Comparison of ENCODE assay signal across 8 mouse cellular contexts in the genomic region with DNA sequence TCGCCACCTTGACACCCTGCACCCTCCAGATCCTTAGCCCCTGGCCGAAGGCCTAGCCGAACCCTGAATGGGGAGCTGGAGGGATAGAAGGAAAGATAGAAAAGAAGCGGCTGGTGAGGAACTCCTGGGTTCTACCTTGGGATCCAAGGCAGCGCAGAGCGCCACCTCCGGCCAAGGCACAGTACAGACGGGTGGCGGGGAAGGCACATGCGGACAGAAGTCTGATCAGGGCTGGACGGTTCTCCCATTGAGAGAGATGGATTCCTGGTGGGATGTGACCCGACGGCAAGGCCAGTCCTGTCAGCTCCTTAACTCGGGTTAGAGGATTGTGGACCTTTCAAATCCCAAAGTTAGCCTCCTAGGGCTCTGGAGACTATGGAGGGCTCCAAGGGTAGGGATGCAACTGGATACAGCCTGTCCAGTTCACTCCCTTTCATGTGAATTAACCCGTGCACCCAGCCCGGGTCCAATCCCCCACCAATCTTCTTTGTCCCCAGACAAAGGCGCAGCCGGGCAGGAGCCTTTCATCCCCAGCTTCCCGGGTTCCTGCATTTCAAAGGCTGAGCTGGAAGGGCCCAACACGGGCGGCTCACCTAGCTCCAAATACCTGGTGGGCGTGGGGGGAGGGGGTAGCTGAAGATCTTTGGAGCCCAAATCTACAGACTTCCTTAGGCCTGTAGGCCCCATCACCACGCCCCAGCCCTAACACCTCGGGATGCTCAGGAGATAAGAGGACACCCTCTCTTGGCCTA. TPM values are rescaled to one million over a fixed set of nuclear protein-coding genes. Genes with fewer than 3 reads are reported as not detected.
A peak's percentile ranks its signal among the peaks of the same experiment; 100 is the strongest.
DNase-seq lines count a peak whose midpoint lies in the region; ATAC-seq and TF ChIP-seq lines count a peak whose summit lies in the region.
"Had no signal": no experiment of that assay in that cellular context is flagged by ENCODE, and none has a peak within 500 bp of the region (broad histone marks: within the 10 kb centered on the region; RNA-seq: fewer than 3 reads in every experiment).

No protein-coding gene starts in this region.

- peak overlapping the region; percentile 93 for H3K9ac ChIP-seq in heart, embryonic 14.5 days (ENCODE audit: low read length)
- H3K9ac ChIP-seq in midbrain, embryonic 15.5 days, result peak overlapping the region; percentile 76

- peaks cover 25% of the 10 kb centered on the region for H3K79me3 ChIP-seq in C2C12 (ENCODE audit: low read depth)

- H3K27me3 ChIP-seq in C2C12 (ENCODE audit: control insufficient read depth, insufficient read depth, insufficient read length), result no peaks in the 10 kb centered on the region
- H3K27me3 ChIP-seq in heart, embryonic 14.5 days (ENCODE audit: control insufficient read depth, insufficient read depth, low read length), result peaks cover 36% of the 10 kb centered on the region
- peaks cover 52% of the 10 kb centered on the region for H3K27me3 ChIP-seq in midbrain, embryonic 15.5 days (replicated peaks)

- no peaks in the 10 kb centered on the region for H3K4me1 ChIP-seq in cortical plate, adult 2 months (ENCODE audit: control insufficient read depth, insufficient read depth, low read length)
- H3K4me1 ChIP-seq in heart, embryonic 14.5 days (ENCODE audit: control insufficient read depth in 2 of 2, insufficient read depth in 2 of 2, low read length in 2 of 2), result peaks cover 39 to 57% of the 10 kb centered on the region in 2 experiments
- peaks cover 63% of the 10 kb centered on the region for H3K4me1 ChIP-seq in midbrain, embryonic 15.5 days

- ATAC-seq in heart, embryonic 14.5 days (ENCODE audit: insufficient number of reproducible peaks, insufficient read depth, low FRiP score, low read depth), result no peak
- ATAC-seq in midbrain, embryonic 15.5 days (replicated peaks), result peak; percentile 17; the same call in 1 of the 2 replicates

- H3K9me3 ChIP-seq in heart, embryonic 14.5 days (ENCODE audit: control insufficient read depth, low read length), result no peaks in the 10 kb centered on the region
- no peaks in the 10 kb centered on the region for H3K9me3 ChIP-seq in midbrain, embryonic 15.5 days

- no peak for TF ChIP-seq POLR2A in cortical plate, adult 2 months (IDR thresholded peaks at IDR 0.05; ENCODE audit: extremely low read depth, insufficient read depth, low read length)

- 10% methylated on average over 24 of the region's 24 CpGs for WGBS in heart, embryonic 14.5 days
- 4% methylated on average over 24 of the region's 24 CpGs for WGBS in midbrain, embryonic 15.5 days

- no peak for TF ChIP-seq CTCF in C2C12 (IDR thresholded peaks at IDR 0.05; ENCODE audit: control insufficient read depth, insufficient read depth, insufficient read length)
- 0 out of 2 replicates have a peak, but pooled peaks have one; percentile 30 for TF ChIP-seq CTCF in cortical plate, adult 2 months (IDR thresholded peaks at IDR 0.05; ENCODE audit: extremely low read depth, insufficient read depth, low read length)

- peak; percentile 96 for DNase-seq in ES-CJ7 (ENCODE audit: low read depth, low spot score)
- DNase-seq in left cerebral cortex, postnatal 36 days (ENCODE audit: low spot score in 2 of 2), result peak; percentile 43 to 44
- no peak for DNase-seq in natural killer cell, adult 2 months (ENCODE audit: low spot score in 2 of 2)

- H3K4me2 ChIP-seq in heart, embryonic 14.5 days (ENCODE audit: low read length), result peak overlapping the region; percentile 75
- peak overlapping the region; percentile 98 for H3K4me2 ChIP-seq in midbrain, embryonic 15.5 days

- H3K27ac ChIP-seq in cortical plate, adult 2 months (ENCODE audit: insufficient read depth, low read length), result no peak overlapping the region; the same call in 1 of the 2 replicates
- H3K27ac ChIP-seq in heart, embryonic 14.5 days (replicated peaks in 1 of 2; ENCODE audit: control insufficient read depth in 1 of 2, insufficient read depth in 1 of 2, low read depth in 2 of 2, low read length in 2 of 2), result peak overlapping the region; percentile 95 to 96
- peak overlapping the region; percentile 89 for H3K27ac ChIP-seq in midbrain, embryonic 15.5 days
- H3K27ac ChIP-seq: macrophage had no signal

- H3ac ChIP-seq in C2C12 (ENCODE audit: control insufficient read depth, insufficient read length, low read depth), result peak overlapping the region; percentile 14

- intact Hi-C loops in left cerebral cortex, postnatal 36 days (cut with DNase I), result loop anchor here (5.0 to 10.0 kb wide), 3 partner anchors 88 to 139 kb away; no protein-coding TSS in a partner anchor

- H3K79me2 ChIP-seq in C2C12 (ENCODE audit: control insufficient read depth, insufficient read depth), result peaks cover 39% of the 10 kb centered on the region

- H3K36me3 ChIP-seq in C2C12 (ENCODE audit: control insufficient read depth, insufficient read depth), result peaks cover 2% of the 10 kb centered on the region
- peaks cover 5% of the 10 kb centered on the region; the same call in 1 of the 2 replicates for H3K36me3 ChIP-seq in heart, embryonic 14.5 days (ENCODE audit: control insufficient read depth, insufficient read depth, low read length)
- H3K36me3 ChIP-seq in midbrain, embryonic 15.5 days (replicated peaks), result no peaks in the 10 kb centered on the region

- H3K4me3 ChIP-seq in C2C12 (ENCODE audit: insufficient read depth, poor library complexity, severe bottlenecking), result peak overlapping the region; percentile 57
- peak overlapping the region; percentile 90 for H3K4me3 ChIP-seq in cortical plate, adult 2 months (ENCODE audit: insufficient read depth, low read length)
- peak overlapping the region; percentile 86 to 87 for H3K4me3 ChIP-seq in heart, embryonic 14.5 days (ENCODE audit: control insufficient read depth in 1 of 2, insufficient read depth in 1 of 2, low read depth in 1 of 2, low read length in 2 of 2)
- H3K4me3 ChIP-seq in midbrain, embryonic 15.5 days, result peak overlapping the region; percentile 76

TF ChIP-seq in C2C12, 6 proteins besides CTCF, POLR2A, EP300 and RAD21:
- no peak for TF ChIP-seq MYOD1 (IDR thresholded peaks at IDR 0.05; ENCODE audit: control insufficient read depth, insufficient read length, low read depth)
- no peak for TF ChIP-seq FOSL1 (IDR thresholded peaks at IDR 0.05; ENCODE audit: insufficient read depth, low read length, poor library complexity, severe bottlenecking)
- no peak for TF ChIP-seq USF1 (IDR thresholded peaks at IDR 0.05; ENCODE audit: low read depth)
- TF ChIP-seq MAX (IDR thresholded peaks at IDR 0.05), result no peak
- TF ChIP-seq MYOG (IDR thresholded peaks at IDR 0.05; ENCODE audit: control insufficient read depth, extremely low read depth, insufficient read length), result no peak
- no peak for TF ChIP-seq CEBPB (IDR thresholded peaks at IDR 0.05; ENCODE audit: low read depth)
TF ChIP-seq in C2C12: peak in this region for 0.

RNA-seq across cellular contexts. Expression of gene Pdgfa, which starts 0.7 kb away (rescaled TPM):
- polyA plus RNA-seq in C2C12 (2012; fragmentation: generic; extraction: Trizol), result 56.4 TPM
- polyA plus RNA-seq in cortical plate, adult 2 months (2012; rRNA removed), result 29.4 and 30.0 TPM in 2 replicates
- polyA plus RNA-seq in heart, embryonic 14.5 days (2014; fragmentation: Nextera tagmentation; extraction: Ambion mirVana), result 51.5 and 53.3 TPM in 2 replicates
- total RNA-seq in left cerebral cortex, postnatal 36 days (2021), result 10 to 100 TPM; 49.1 to 58.9 TPM
- polyA plus RNA-seq in midbrain, embryonic 15.5 days (2015; fragmentation: Nextera tagmentation; extraction: Ambion mirVana), result 22.5 and 23.6 TPM in 2 replicates

Comparison
In these comparisons a context has a peak if more than half of its experiments do, and no peak if none do; other contexts are left out.
1. DNase-seq: peak in ES-CJ7 (single experiment) and left cerebral cortex, postnatal 36 days (2 of 2); none in natural killer cell, adult 2 months (0 of 2).
2. Peak in every context shown above with its lines, with median percentiles within 50 percentile points of each other: H3K4me3 ChIP-seq.